Mouse (Mus musculus) leukemia stem cell, adult 10-12 weeks (primary cell): ENCODE data around the gene Lrrc8c. TPM values are rescaled to one million over a fixed set of nuclear protein-coding genes. Genes with fewer than 3 reads are reported as not detected.

Source experiments
- polyA plus RNA-seq: library from polyadenylated mRNA; stranded (reverse); fragments of >175 nt; gene quantifications from 2 replicates; pipeline ENCODE4 v1.2.3, GENCODE M21; 2012; ENCODE audit warnings: low replicate concordance

Lrrc8c gene
- polyA plus RNA-seq: 213 and 376 TPM in 2 replicates

DNA sequence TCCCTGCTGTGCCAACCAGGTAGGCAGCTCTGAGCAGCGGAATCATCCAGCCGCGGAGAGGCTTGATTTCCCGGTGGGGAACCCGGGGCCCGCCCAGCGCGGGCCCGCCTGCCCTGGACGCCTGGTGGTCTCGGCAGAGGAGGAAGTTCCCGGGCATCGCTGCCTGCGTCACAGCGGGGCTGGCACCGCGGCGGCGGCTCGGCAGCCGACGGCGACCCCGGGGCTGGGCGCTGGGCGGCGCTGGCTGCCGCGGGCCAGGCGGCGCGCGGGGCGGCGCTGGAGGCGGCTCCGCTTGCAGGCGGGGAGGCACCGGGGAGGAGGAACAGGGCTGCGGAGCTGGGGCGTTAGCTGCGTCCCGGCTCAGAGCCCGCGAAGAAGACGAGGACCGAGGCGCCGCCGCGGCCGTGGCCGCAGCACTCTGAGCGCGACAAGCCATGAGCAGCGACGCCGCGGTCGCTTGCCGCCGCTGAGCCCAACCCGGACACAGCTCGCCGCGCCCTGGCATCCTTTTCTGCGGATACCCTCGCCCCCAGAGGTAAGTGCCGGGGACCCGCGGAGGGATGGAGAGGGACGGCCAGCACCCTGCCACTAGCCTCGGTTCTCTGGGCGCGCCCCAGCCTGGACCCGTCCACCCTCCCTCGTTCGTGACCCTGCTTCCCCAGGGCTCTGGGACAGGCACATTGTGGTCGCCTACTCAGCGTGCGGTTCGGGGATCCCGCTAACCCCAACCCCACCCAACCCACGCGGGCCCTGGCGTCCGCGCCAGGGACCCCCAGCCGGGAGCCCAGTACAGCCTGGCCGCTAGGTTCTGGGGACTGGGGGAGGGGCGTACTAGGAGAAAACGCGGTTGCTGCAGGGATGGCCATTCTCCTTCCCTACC, at the start of gene Lrrc8c:
Gene Lrrc8c (plus strand): TSS at position 293 of the 880 bp plus-strand sequence.

Other genes starting within 250 kb of the Lrrc8c start
- gene Gm43302, start 225.7 kb upstream of the Lrrc8c start, polyA plus RNA-seq: 0.06 and 1.0 TPM in 2 replicates
- gene Gbp6, start 225.7 kb upstream of the Lrrc8c start, polyA plus RNA-seq: 0.15 and 0.36 TPM in 2 replicates
- gene Lrrc8b, start 103.6 kb upstream of the Lrrc8c start, polyA plus RNA-seq: 0.79 and 4.0 TPM in 2 replicates
- gene Lrrc8d, start 180.6 kb downstream of the Lrrc8c start, polyA plus RNA-seq: 9.8 and 11.4 TPM in 2 replicates